Mouse (Mus musculus) layer of hippocampus, adult 9-10 months (tissue): ENCODE results near the gene Slc9a1.

ENCODE experiments used
- DNase-seq: peaks from one replicate; pipeline ENCODE4 v3.0.0; 2022; ENCODE audit warnings: low spot score

The Slc9a1 gene

DNA sequence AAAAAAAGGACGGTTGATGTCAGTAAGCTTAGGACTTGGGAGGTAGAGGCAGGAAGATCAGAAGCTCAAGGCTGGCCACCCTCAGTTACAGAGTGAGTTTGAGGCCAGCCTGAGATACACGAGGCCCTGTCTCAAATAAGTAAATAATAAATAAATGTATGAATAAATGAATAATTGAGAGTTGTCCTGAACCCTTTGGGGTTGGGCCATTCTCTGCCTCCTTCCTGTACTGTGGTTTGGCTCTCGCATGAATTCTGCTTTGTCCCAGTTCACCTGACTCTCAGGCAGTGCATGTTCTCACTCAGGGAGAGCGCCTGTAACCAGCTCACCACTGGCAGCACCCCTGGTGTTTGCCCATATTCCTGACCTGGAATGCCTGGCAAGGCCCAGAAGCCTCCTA, 4.5 kb downstream of the Slc9a1 start:
- no peak for DNase-seq

DNA sequence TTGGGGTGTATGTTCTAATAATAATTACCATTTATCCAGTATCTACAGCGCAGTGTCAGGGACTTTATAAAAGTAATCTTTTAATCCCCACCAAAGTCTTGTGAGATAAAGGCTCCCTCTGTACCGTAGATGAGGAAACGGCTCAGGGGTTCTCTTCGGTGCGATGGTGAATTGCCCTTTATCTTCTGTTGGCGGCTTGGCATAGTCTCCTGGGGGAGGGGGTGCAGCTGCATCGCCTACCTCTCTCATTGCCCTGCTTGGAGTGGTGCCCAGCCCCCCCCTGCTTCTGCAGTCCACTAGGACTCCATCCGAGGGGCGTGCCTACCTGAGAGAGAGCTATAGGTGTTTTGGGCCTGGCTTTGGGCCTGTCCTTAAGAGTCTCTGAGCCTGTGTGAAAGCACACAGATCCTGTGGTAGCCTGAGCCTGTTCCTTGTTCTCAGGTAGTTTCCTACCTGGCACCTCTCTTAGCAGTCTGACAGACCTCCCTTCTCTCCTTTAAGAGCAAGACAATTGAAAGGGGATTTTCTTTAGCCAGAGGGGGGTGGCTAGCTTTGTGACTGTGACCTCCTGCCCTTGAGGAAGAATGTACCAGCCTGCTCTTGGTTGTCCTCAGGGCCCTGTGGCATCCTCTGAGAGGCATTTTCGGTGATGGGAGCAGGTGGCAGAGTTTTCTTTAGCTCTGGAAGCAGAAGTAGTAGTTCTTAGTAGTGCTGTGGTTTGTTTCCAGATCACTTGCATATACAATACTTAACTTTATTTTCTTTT, 6.5 kb downstream of the Slc9a1 start:
- DNase-seq, result no peak

DNA sequence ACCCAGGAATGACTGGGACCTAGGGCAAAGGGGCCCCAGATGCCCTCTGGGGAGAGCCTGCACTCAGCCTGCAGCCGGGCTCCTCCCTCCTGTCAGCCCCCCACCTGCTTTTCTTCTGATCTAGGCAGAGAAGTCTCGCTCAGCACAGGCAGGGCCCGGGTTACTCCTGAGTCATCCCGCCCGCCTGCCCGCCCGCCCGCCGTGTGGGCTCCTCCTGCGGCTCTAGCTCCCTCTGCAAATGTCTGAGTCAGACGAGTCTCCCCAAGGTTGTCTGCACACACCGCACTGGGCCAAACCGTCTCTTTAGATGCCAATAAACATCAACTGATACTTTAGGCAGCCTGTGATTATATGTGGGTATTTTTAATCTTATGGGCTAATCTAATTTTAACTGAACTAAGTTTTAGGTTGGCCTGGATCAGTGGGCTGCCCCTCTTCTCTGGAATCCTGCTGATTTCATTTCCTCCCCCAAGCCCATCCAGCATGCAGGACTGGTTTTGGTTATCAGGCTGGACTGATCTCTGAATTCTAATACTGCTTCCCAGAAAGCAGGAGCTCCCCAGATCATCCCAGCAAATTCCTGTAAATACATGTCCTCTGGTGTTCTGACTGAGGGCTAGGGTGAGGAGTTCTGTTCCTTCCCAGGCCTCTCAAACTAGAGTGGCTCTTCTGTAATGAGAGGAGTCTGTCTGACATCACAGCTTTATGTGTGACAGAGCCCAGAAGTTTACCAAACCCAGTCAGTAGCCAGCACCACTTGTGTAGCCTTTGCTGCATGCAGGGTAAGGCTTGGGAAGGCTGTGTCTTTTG, 8.9 kb downstream of the Slc9a1 start:
- no peak for DNase-seq

DNA sequence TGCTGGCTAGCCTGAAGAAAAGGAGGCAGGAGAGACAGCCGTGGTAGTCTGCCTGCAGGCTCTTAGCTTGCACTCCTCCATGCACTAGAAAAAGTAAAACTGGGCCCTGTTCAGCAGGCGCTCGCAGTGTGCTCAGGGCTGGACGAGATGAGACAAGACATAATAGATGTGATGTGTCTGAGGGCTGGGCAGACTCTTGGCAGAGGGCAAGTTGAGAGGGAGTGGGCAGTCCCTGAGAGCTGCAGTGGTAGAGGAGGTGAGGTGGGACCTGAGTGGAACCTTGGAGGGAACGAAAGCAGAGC, 9.5 kb downstream of the Slc9a1 start:
- DNase-seq, result no peak

DNA sequence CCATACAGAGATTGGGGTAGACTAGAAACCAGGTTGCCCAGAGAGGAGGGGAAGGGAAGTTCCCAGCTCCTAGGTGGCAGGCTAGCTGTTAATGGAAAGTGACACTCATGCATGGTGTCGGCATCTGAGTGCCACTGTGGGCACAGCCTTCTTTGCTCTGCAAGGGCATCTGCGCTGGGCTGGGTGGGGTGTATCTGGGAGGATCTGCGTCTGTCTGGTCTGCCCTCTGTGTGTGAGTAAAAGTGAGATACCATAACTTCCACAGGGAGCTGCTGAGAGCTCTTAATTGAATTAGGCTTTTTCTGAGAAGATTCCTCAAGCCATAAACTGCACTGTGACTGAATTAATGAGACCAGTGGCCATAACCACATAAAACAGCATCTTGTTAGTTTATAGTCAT, 10.4 kb downstream of the Slc9a1 start:
- no peak for DNase-seq

DNA sequence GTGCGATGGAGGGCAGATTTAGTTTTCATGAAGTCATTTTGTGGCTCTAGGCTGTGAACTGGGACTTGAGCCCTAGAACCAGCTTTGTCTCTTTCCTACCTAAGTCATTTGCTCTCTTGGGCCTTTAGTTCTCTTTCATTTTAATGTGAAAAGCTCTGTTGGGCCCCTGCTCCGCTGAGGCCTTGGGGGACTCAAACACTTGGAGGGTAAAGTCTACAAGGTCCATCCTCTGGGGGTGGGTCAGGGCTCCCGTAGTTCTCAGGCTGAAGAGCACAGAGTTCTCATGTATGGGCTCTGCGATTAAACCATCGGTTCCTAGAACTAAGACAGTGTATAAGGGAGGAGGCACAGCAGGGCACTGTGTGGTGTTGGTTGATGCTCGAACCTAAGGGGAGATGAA, 11.0 kb downstream of the Slc9a1 start:
- no peak for DNase-seq

DNA sequence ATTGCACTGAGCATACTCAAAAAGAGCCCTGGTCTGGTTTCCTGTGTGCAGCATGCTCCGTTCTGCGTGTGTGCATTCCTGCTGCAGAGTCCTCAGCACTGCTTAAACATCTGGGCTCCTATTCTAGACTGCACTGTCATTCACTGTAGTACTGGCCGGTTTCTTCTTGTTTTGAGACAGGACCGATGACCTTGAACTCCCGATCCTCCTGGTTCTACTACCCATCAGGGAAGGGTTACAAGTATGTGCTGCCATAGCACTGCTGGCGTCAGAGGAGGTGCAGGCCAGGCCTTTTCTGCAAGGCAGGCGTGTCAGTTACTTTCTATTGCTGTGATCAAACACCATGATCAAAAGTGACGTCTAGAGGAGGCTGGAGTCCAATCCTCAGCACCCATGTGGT, 11.6 kb downstream of the Slc9a1 start:
- no peak for DNase-seq

DNA sequence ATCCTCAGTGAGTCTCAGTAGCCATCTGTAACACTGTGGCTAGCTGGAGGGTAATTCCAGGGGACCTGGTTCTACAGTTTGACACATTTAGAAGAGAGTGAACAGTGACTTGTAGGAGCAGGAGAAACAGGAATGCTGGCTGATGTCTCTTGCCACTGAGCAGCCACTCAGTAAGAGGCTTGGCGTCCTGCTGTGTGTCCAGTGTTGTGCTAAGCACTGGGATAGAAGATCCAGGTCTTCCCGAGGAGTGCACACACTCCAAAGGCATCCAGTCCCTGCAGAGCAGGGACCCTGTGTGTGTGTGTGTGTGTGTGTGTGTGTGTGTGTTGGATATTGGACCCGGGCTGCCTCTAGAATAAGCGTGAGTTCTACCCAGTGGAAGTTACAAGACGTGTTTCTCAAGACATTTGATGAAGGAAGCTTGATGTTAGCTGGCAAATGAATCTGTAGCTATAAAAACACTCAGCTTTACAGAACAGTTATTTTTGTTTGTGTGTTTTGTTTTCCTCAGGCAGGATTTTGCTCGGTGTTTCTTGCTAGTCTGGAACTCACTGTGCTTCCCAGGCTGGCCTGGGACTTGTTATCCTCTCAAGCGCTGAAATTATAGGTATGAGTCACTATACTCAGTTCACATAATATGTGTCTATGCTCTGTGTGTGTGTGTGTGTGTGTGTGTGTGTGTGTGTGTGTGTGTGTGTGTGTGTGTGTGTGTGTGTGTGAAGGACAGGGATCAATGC, 16.7 kb downstream of the Slc9a1 start:
- DNase-seq, result no peak

DNA sequence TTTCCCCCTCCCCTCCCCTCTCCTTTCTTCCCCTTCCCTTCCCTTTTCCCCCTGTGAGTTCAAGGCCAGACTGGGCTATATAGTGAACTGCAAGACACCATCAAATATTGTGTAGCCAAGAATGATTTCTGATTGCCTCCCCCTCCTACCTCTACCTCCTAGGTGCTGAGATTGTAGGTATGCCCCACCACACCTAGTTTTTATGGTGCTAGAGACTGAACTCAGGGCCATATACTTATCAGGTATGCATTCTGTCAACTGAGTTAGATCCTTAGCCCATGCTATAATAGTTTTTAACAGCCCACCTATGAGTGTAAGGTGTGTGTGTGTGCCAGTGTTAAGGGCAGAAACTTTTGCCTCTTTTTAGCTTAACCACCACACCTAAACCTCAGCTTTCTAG, 17.5 kb downstream of the Slc9a1 start:
- DNase-seq, result no peak

DNA sequence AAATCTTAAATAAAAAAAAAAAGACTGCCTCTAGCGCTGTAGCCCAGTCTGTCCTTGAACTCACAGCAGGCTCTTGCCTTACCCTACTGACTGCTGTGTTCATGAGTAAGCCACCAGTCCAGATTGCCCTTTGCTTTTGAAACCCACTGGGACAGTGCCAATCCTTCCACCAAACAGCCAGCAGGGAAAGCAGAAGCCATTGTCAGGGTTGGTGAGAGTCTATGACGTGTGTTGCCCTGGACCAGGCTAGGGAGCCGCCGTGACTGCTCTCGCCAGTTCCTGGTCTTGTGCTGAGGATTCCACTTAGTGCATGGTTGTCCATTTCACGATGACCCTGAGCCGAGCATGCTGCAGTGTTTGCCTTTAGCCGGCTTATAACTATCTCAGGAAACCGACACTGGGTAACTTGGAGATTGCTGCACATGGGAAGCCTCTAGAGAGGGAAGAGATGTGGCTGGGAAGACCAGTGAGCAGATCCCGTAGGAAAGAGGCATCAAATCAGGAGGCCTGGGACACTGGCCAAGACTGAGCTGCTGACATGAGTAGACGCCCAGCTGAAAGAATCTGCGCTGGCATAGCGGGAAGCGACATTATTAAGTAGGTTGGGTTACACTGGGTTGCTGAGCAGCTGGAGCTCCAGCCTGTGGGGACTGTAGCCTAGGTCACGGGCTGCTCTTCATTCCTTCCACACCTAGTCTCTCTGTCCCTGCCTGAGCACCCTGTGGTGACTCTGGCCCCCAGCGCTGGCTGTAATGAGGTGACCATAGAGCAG, 19.5 kb downstream of the Slc9a1 start:
- DNase-seq, result no peak

DNA sequence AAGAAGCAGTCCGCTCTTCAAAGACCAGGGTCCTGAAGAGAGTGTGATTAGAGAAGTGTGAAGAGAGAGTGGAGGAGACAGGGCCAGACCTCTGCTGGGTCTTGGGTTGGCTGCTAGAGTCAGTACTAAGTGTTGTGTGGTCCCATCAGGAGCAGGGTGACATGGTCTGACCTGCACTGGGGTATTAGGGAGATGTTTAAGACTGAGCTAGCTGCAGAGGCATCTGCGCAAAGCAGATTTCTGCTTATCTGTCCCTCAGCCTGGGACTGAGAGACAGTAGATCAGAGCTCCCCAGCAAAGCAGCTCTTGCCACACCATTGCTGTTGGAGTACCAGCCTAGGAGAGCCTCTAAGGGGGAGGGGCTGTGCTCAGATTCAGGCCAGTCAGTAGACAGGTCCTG, 20.5 kb downstream of the Slc9a1 start:
- no peak for DNase-seq

DNA sequence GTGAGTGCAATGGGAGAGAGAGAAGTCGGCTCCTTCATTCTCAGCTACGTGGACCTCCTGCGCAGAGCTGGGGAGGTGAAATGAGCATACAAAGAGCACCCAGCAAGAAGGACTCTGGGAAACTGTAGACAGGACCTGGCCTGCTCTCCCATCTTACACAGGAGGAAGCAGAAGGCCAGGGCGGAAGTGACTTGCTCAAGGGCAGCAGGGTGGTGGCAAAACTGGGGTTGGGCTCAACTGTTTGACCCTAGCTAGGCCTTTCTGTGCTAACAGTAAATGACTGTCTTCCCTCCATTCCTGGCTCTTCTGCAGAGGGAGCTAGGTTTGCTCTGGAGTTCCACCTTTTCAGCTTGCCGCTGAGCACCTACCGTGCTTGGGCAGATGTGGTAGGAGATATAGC, 21.1 kb downstream of the Slc9a1 start:
- DNase-seq, result no peak

DNA sequence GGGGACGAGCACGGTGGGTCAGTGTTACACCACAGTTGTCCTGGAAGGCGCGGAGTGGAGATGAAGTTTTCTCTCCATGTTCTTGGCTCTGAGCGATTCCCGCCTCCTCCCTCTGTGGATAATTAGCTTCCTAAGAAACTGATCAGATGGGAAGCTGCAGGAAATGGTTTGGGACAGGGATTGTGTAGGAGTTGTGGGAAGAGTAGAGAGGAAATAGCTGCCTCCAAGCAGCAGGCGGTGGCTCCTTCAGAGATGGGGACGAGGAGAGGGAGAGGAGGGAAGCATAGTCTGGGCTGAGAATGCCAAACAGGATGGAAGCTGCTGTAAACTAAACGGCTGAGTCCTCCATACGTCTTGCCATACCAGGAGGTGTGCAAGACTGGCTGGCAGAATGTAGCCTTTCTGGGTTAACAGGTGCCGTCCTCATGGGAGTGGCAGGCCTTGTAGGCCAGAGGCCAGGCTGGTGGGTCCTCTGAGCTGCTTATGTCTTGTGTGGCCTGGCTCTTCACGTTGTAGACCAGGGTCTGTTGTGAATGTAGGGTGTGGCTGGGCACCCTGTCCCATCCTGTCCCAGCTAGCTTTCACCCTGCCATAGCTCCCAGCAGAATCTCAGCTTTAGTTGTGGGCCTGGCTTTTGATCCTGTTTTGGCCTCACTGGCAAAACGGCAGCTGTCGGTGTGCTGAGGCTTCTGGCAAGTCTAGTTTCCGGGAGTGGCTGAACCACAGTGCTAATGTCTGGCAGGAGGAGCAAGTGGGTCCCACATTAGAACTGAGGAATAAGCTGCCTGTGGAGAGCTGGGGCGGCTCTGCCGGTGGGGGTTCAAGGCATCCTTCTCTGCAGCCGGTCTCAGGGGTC, 21.9 kb downstream of the Slc9a1 start:
- DNase-seq, result no peak

DNA sequence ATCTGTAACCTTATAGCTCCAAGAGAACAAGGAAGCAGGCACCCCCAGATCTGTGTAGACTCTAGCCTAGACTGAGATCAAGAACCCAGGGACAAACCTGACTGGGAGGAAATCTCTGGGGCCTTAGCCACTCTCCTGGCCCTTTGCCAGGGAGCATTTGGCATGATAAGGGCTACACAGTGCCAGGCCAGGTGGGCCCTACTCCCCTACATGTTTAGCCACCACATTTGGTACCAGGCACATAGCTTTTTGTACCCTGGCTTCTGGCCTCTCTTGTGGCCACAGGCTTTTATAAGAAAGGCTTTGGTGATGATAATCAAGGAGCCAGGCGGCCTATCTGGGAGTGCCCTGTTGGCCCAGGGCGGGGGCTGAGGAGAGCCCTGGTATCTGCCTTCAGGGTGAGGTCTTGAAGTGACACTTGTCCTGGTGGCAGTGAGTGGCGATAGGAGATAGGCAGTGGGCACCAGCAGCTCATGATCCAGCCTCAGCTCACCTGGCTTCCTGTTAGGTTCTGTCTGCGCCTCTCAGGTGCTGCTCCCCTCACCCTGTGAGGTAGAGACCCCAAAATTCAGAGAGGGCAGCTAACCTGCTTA, 25.6 kb downstream of the Slc9a1 start:
- no peak for DNase-seq

DNA sequence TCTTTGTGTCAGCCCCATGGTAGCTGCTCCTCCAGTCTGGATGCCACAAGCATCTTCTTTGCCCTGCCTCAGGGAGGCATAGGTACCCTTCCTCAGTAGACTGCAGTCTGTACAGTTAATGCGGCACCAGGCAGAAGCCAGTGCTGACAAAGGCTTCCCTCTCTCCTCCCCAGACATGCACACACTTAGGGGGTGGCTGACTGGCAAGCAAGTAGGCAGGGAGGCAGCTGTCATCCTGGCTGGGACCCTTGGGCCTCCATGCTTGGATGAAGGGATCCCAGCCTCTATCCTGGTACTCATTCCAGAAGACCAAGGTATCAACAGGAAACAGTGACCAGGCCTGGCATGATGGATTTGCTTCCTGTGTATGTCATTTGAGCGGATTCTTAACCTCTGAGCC, 26.6 kb downstream of the Slc9a1 start:
- DNase-seq, result no peak

DNA sequence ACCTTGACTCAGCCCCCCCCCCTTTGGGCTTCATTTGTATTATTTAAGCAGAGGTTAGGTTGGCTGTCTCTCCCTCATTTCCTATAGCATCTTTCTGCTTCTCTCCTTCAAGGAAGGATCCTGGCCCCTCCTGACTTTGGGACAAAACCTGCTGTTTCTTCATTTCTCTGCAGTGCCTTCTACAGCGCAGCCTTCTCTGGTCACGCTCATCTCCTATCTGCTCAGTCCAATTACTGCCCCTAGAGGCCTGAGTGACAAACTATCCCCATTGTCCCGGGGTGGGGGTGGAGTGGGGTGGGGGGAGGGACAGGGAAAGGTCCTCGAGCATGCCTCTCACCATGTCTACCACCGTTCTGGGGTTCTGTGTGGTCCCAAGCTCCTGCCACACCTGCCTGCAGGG, 27.8 kb downstream of the Slc9a1 start:
- DNase-seq, result no peak

DNA sequence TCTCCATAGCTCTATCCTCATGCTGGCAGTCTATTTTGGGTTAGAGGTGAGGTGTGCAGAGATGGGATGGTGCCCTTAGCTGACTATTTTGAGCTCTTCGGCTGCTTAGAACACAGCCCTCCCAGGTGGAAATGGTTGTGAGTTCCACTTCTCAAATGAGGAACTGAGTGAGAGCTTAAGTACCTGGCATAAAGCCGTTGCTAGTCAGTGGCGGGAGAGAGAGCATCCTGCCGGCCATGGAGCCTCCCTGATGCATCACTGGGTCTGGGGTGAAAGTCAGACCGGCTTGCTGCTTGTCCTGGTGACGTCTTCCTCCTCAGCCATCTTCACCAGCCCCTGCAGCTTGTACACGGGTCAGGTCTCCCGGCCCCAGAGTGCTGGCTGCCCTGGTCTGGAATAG, 28.5 kb downstream of the Slc9a1 start:
- no peak for DNase-seq

DNA sequence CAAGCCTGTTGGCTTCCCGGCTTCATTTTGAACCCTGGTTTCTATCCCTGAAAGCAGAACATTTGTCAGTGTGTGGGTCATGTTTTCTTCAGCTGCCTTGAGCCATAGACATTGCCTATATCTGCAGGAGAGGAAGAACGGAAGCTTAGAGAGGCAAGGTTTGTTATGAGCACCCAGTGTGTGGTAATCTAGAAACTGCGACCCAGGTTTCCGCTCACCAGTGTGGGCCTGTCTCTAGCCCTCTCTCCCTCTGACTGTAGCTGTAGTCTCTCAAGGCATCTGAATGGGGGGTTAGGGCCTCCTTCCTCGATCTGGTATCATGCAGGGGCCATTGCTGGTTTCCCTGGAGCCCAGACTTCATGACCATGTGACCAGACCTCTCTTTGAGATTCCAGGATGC, 29.1 kb downstream of the Slc9a1 start:
- DNase-seq, result no peak

DNA sequence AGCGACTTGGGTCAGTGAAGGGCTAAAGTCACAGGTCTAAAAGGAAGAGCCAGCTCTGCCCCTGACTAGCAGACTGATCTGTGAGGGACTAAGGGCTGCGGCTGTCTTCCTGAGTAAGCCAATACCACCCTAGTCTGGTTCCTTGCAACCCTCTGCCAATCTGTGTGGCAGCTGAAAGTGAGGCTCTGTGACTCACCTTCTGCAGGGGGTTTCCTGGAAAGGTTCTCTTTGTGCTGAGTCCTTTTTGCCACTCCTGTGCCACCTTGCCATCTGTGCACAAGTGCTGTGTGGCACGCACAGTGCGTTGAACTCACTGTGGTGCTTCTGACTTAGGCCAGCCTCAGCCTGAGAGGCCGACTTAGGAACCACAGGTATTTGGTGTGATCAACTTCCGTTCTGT, 30.0 kb downstream of the Slc9a1 start:
- no peak for DNase-seq

DNA sequence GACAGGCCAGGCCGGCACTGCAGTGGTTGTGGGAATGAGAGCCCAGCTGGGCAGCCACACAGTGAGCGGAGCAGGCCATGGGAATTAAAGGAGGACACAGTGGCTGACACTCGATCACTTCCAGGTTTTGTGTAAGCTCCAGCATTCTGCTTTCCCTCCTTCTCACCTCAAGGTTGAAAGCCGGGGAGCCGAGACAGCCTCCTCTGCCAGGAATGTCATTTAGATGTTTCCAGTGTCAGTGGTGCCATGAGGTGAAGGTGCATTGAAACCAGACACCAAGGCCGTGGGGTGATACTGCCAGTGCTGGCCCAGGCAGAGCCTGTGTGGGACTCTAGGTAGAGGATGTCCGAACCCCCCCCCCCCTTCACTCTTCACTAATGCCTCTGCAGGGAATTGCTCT, 30.6 kb downstream of the Slc9a1 start:
- no peak for DNase-seq

DNA sequence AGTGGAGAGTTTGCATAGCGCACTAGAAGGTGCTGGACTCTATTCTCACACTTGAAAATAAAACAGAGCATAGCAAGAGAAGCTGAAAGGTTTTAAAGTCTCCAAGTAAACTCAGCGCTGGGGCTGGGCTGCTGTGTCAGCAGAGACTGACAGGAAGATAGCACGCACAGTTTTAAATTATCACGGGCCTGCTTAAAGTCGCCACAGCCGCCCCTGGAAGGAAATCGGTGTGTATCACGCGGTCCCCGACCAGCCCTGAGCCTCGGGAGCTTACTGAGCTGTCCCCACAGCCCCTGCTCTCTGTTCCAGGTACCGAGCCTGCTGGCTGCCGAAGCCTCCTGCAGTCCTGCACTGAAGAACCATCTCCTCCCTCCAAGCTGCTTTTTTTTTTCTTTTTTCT, 32.5 kb downstream of the Slc9a1 start:
- no peak for DNase-seq
